Mouse (Mus musculus) cerebellum, adult 9-10 months (tissue): Measurements from ENCODE around the gene Numb.
"Not testable (repeated sequence)": the region's sequence is repeated elsewhere in the genome, so short reads cannot be mapped to it uniquely, and the experiment has no call there.

Experiments used
- DNase-seq: peaks from one replicate; pipeline ENCODE4 v3.0.0; 2022

The Numb gene

DNA sequence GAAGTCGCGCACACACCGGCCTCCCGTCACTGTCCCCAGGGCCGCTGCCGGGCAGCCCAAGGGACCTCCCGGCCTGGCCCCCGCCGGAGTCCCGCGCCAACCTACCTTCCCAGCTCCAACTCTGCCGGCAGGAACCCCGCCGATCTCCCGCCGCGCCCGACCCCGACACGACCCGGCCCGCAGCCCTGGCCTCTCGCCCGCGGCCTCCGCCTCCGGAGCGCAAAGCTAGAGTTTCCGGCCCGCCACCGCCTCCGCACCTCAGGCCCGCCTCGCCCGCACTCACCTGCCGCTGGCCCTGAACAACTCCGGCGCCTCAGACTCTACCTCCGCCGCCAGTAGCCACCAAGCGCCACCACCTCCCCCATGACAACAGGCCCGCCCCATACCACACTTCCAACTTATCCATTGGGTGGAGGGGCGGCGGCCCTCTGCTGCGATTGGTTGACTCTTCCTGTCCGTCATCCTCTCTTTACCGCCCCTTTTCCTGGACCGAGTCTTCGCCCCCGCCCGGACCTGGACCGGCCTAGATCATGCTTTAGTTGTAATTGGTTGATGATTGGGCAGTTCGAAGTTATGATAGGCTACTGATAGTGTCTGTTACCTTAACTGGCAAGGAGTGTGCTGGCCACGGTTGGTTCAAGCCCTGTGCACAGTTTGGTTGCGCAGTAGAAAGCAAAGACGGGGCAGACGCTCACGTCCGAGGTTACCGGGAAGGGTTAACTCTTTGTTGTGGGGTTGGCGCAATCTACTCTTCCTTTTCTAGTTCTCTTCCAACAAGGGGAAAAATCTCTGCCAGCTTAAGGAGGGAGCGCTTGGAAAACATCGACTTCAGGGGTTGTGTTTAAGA, at the start of gene Numb:
Numb (minus strand) TSS at position 400 of the 847 bp plus-strand sequence.
- DNase-seq: peak; percentile 100

DNA sequence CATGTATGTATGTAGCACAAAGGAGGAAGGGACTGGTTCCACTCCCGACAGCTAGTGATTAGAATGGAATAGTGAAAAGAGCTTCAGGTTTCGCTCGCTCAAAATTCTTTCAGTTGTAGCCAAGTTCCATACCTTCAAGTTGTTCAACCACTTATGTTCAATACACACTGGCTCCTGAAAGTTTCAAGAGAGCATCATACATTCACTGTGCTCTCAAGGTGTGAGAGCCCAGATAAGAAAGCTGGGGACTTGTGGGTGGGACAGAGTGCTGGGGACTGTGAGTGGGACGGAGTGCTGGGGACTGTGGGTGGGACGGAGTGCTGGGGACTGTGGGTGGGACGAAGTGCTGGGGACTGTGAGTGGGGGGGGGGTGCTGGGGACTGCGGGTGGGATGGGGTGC, 43.5 kb upstream of the Numb start:
- DNase-seq: no peak

DNA sequence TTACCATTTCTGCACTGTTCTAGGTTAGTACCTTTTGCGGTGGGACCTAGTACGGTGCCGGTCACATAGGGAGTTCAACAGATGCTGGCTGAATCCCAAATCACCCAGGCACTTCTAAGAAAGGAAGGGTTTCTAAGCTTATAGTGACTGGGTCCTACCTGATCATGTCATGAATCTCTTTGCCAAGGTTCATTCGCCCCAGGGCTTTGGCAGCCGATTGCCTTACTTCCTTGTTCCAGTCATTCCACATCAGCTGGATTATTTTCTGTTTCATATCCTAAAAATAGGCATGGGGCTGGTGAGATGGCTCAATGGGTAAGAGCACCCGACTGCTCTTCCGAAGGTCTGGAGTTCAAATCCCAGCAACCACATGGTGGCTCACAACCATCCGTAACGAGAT, 36.5 kb upstream of the Numb start:
- DNase-seq: no peak

DNA sequence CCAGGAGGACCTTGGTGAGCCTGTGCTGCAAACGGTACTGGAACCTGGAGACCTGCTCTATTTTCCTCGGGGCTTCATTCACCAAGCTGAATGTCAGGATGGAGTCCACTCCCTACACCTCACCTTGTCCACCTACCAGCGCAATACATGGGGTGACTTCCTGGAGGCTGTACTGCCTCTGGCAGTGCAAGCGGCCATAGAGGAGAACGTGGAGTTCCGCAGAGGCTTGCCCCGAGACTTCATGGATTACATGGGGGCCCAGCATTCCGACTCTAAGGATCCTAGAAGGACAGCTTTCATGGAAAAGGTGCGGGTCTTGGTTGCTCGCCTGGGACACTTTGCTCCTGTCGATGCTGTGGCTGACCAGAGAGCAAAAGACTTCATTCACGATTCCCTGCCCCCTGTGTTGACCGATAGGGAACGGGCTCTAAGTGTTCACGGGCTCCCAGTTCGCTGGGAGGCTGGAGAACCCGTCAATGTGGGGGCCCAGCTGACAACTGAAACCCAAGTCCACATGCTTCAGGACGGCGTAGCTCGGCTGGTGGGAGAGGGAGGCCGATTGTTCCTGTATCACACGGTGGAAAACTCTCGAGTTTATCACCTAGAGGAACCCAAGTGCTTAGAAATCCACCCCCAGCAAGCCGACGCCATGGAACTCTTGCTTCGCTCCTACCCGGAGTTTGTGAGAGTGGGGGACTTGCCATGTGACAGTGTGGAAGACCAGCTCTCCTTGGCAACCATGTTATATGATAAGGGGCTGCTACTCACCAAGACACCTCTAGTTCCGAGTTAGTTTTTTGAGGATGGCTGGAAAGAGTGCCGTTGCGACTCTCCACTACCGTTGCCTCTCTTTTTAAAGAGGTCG, 30.2 kb upstream of the Numb start:
- no peak for DNase-seq

DNA sequence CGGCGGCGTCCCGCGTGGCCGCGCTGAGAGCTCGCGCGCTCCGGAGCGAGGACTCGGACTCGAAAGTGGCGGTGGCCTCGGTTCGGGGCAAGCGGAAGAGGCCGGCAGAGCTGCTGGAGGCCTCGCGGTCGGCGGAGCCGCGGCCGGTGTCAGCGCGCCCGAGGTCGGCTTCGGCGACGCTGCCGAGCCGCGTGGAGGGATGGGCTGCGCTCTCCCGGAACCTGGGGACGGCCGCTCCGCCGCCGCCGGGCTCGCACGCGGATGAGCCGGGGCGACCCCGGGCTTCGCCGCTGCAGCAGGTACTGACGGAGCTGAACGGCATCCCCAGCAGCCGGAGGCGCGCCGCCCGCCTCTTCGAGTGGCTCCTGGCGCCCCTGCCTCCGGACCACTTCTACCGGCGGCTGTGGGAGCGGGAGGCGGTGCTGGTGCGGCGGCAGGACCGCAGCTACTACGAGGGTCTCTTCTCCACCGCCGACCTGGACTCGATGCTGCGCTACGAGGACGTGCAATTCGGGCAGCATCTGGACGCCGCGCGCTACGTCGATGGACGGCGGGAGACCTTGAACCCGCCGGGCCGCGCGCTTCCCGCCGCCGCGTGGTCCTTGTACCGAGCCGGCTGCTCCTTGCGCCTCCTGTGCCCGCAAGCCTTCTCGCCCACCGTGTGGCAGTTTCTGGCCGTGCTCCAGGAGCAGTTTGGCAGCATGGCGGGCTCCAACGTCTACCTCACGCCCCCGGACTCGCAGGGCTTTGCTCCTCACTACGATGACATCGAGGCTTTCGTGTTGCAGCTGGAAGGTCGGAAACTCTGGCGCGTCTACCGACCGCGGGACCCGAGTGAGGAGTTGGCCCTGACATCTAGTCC, 29.3 kb upstream of the Numb start:
- DNase-seq: peak; percentile 40

DNA sequence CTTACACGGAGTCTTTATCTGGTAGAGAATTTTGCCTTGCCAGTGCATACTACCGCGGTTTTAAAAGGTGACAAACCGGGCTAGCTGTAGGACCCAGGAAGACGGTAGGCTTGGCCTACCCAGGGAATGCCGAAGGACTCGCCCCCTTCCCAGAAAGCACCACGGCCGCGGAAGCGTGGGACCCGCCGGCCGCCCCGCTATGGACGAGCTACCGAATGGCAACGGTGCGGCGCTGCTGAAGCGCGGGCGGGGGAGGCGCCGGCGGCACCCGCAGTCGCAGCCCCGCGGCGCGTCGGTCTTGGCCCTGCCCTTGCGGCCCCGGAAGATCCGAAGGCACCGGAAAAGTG, 28.7 kb upstream of the Numb start, which contains the start of gene Riox1:
Riox1 (plus strand) TSS at position 116 of the 347 bp plus-strand sequence.
- DNase-seq: peak; percentile 82

DNA sequence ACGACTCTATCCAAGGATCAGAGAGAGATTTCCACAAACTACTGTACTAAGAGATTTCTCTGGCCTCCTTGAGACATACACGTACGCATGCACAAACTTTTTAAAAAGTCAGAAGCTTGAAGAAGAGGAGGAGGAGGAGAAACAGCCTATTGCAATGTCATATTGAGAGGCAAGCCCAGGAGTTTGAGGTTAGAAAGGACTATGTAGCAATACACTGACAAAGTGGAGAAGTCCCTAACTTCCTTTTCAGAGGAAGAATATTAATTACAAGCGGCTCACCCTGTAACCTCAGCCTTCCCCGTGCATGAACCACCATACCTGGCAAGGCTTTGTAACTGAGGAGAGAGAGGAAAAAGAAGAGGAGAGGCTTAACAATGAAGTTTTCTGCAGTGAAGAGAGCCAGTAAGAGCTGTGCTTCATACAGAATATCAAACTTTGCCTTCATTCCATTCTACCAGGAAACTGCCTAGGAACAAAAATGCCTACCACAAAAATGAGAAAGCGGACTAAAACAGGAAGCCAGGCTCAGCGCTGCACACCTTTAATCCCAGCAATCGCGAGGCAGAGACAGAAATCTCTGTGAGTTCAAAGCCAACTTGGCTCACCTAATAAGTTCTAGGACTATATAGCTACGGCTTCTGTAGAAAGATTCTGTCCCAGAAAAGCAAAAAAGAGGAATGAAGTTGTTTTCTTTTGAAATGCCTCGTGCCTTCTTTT, 28.2 kb upstream of the Numb start:
- DNase-seq: no peak

DNA sequence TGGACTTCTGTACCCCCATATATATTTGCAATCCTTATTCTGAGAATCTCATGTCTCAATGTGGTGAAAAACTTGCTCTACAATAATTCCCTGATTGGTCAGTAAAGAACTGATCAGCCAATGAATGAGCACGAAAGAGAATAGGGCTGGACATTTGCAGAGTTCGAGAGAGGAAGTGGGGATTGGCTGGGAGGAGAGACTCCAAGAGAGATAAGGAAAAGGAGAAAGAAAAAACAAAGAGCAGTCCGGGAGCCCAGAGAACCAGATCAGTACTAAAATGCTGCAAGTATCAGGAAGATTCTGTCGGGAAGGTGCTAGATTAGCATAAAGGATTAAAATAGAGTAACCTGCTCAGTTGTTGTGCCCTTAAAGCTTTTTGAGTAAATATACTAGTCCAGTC, 27.3 kb upstream of the Numb start:
- no peak for DNase-seq

DNA sequence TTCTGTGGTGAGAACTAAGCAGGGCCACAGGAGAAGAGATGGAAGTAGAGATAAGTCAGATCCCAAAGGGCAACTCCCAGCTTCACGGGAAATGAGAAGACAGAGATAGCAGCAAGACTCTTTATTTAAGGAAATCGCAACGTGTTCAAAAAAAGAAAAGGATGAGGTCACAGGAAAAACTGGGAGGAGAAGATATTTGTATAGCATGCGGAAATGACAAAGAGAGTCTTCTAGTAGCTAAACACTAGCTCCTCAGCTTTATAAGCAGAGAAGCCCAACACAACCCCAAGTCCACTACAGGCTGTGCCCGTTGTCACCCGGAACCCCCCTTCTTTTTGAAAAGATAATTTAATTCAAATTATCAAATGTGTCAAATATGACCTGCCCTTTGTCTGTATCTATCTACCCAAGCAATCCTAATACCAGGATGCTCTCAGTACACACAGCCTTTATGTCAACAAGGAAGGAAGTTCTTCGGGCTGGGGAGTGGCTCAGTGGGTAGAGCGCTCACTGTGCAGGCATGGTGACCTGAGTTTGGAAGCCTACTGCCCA, 25.6 kb upstream of the Numb start:
- DNase-seq: no peak

DNA sequence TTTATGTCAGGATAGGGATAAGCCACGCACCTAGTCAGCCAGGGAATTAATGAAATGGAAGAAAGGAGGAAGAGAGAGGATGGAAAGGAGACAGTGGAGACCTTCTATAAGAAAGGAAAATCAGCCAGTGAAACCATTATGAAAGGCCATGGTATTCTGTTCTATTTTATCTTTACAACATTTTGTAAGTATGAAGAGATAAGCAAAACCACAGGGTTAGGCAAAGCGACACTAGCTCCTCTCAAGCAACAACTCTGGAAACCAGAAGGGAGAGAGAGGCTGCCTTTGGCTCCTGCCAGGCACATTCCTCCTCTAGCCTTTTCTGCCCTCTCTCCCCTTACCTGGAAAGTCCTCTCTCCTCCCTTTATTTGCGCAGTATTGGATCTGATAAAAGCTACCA, 20.2 kb upstream of the Numb start:
- no peak for DNase-seq

DNA sequence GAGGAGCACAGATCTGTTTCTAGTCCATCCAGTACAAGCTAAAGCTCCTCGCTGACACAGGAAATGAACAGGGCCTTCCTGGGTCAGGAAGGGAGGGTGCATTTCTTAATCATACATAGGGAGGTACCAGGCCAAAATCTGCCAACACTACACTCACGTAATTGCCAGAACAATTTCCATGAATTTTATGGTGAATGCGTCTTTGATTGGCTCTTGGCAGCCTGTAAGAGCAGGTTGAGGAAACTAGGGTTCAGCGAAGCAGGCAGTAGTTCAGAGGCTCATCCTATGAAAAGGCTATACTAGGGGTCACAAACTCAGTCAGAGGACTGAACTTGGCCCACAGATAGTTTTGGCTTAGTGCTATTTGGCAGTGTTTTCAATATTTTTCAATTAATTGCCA, 18.3 kb upstream of the Numb start:
- no peak for DNase-seq

DNA sequence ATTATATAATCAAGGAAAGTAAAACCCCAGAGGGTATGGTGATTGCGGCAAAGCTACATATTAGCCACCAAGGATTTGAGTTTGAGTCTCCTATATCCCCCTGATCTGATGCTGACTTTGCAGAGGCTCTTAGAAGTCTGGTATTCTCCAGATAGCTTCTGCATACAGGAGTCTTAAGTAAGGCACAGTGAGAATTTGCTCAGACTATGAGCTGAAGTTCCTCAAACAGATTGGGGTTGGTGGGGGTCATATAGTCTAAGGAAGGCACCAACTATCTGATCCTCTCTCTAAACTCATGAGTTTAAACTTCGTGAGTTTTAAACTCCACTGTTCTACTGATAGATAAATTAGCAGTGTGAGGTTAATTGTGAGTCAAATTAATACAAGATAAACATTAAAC, 17.6 kb upstream of the Numb start:
- DNase-seq: no peak

DNA sequence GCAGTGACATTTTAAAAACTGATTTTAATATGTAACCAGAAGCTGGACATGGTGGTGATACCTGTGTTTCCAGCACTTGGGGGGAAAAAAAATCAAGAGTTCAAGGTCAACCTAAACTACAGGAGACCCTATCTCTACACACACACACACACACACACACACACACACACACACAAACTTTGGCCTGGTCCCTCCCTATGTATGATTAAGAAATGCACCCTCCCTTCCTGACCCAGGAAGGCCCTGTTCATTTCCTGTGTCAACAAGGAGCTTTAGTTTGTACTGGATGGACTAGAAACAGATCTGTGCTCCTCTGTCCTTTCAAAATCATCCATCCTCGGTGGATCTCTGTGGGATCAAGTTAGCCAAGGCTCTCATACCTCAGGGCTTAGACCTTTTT, 16.9 kb upstream of the Numb start:
- not testable (repeated sequence) for DNase-seq

DNA sequence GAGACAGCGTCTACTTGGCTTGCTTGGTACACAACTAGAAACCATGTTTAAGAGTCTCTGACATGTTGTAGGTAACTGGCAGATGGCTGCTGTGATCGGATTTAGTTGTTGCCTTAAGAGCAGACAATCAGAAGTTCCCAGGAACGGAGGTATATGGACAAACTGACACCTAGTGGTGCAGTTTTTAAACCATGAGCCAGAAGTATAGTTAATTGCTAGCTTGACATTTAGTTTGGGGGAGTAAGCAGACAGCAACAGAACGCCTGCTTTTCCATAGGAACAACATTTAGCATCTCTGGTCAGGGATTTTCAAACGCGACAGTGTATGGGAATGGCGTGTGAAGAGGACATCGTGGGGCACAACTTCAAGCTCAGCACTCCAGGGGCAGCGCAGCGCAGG, 15.9 kb upstream of the Numb start:
- no peak for DNase-seq

DNA sequence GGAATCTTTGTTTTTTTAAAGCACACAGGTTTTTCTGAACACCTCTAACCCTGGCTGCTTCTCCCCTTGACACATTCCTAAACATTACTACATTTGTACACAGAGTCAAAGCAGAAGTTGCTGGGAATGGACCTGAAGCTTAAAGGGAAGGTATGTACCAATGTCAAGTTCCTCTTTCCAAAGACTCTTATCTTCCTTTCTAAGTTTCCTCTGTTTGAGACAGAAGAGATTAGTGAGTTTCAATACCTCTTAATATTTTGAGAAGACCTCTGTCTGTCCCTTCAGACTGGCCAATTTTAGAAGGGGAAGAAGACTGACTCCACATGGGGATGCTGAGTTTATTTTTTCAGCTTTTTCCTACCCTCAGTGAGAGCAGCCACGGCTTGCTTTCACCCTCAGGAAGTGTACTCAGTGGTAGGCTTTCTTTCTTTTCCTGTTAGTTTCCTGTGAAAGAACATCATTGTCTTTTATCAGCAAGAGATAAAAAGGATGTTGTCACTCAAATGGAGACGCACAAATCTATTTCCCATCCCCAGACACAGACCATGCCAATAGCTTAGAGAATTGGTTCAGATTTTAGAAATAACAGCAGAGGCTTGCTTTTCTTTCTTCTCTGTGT, 7.6 kb upstream of the Numb start:
- DNase-seq: no peak

DNA sequence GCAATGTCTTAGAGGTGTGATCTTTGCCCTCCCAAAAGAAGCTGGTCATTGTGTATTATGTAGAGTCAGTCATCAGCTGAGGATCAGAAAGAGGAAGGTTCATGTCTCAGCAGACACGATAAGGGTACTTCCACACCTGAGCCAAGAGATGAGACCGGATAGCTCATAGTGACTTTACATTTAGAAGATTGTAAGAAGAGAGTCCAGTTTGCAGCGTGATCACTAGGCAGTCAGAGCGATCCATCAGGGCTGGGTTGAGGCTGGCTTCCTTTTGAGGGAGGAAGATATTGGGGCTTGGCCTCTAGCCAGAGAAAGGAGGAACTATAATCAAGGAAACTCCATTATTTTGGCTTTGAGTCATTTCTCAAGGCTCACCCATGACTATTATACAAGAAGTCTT, 6.0 kb upstream of the Numb start:
- no peak for DNase-seq

DNA sequence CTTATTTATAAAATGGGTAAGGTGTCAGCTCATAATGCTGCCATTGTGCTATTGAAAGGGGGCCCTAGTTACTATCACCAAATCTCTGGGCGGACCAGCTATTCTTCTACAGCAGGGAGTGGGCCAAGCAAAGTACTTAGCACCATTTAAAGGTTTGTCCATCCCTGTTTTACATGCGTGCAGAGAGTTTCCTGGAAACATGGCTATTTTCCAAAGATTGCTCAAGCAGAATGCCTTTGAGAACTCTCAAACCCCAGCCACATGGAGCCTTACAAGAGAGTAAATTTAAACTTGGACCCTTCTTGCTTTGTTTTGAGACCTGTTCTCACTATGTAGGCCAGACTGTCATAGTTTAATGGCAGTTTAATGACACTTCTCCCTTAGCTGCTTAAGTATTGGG, 4.3 kb upstream of the Numb start:
- no peak for DNase-seq

DNA sequence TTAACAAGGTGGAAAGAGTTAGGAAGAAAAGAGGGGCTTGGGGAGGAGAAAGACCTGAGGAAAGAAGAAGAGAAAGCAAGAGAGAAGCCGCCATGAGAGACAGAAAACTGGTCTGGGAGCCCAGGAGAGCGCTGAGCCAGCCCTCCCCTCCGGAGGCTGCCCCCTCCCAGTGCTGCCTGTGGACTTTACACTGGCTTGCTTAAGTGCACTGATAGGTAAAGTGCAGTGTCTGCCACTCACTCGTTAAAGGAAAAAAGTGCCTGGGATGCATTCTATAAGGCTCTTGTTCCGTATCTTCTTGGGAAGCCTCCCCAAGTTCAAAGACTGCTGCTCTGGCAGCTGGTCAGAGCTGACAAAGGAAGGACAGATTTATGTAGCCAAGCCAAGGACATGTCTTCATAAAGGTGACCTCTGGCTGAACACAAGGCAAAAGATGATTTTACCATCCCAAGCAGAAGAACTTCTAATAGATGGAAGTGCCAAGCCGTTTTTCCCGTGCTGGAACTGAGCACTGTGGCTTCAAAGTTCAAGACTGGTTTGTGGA, 3.5 kb upstream of the Numb start:
- no peak for DNase-seq

DNA sequence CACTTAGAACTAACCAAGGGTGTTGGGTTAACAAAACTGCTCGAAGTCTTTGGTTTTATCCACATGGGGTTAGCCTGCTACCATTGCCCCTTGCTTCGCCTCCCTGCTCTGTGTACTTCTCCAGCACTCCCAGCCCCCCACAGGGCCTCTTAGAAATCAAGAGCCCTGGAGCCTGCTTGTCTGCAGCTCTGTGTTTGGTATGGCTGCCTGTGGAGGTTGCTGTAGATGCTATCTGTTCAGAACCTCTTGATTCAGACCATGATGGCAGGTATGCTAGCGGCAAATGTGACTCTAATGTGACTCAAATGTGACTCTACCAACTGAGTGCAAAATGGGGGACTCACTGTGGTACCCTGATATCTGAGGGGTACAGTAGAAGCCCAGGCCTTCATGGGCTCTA, 2.6 kb upstream of the Numb start:
- DNase-seq: no peak

DNA sequence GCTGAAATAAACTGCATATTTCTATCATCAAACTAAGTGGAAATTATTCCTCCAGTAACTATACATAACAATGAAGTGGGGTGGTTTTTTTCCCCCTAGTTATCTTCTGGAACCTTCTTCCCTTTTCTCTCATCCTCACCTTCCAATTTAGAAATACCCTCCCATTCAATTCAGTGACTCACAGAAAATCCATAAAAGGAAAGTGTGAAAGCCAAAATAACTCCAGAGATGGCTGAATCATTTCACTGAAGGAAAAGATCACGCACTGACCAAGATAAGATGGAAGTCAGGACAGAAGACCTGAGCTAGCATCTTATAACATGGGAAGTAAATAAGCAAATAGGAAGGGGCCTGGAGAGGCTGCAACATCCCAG, 1.7 kb upstream of the Numb start:
- no peak for DNase-seq

DNA sequence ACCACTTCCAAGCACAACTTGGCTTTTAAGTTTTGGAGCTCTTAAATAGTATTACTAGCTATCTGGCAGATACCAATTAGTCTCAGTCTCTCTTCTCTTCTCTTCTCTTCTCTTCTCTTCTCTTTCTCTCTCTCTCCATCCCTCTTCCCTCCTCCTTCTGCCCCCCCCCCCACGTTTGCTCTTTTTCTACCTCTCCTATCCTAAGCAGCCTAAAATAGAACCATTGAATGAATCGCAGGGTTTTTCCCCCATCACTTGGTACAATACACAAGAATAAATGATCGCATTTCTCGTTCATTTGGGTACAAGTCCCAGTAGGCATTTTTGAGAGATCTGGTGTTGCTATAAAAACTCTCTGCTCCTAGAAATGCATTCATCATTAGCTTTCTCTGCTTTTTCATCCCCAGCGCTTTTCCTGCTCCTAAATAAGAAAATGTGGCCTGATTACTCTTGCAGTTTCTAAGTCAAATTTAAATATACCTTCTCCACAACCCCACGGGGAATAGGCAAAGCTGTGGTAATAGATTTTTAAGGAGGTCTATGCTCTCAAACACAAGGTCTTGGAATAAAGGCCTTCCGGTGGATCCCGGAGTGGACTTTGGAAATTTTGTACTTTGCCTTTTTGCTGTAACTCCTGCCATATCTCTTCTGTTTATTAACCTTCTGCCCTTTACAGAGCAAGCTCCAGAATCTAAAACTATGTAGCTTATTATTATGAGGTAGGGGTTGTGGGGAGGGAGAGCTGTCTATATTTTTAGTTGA, 1.2 kb upstream of the Numb start:
- no peak for DNase-seq
